Mouse (Mus musculus) G1E (cell line): Measurements from ENCODE around the gene Slc36a3. TPM values are rescaled to one million over a fixed set of nuclear protein-coding genes. Genes with fewer than 3 reads are reported as not detected.

Source experiments
- ATAC-seq: 2 replicates; pipeline ENCODE4 v1.8.0; 2016; ENCODE audit warnings: mild to moderate bottlenecking; ENCODE audit not compliant: insufficient number of reproducible peaks, poor library complexity, low FRiP score, severe bottlenecking; ENCODE audit errors: extremely low read depth
- DNase-seq: peaks from one replicate; pipeline ENCODE4 v3.0.0; 2012; ENCODE audit warnings: low spot score
- H3K27me3 ChIP-seq: 2 replicates; pipeline ENCODE4 v1.6.1; 2012; ENCODE audit warnings: mild to moderate bottlenecking, low read length, inconsistent platforms; ENCODE audit not compliant: insufficient read depth
- H3K36me3 ChIP-seq: replicated peaks from 2 replicates; pipeline ENCODE3; 2012; ENCODE audit warnings: mild to moderate bottlenecking, inconsistent platforms
- H3K4me1 ChIP-seq: 2 replicates; pipeline ENCODE4 v1.6.1; 2012; ENCODE audit warnings: low read depth, low read length, inconsistent platforms, mixed read lengths; ENCODE audit not compliant: insufficient read depth
- H3K4me3 ChIP-seq: 2 replicates; pipeline ENCODE4 v1.5.1; 2012; ENCODE audit warnings: low read depth, mild to moderate bottlenecking, inconsistent platforms, low read length, moderate library complexity, mixed read lengths
- H3K9me3 ChIP-seq: replicated peaks from 2 replicates; pipeline ENCODE4 v1.6.1; 2012; ENCODE audit warnings: inconsistent platforms
- CTCF ChIP-seq: IDR thresholded peaks from 2 replicates; pipeline ENCODE4 v1.5.1; 2012; ENCODE audit warnings: low read depth, low read length, inconsistent platforms, mixed read lengths
- GATA1 ChIP-seq: IDR thresholded peaks from 2 replicates; pipeline ENCODE4 v1.6.1; 2012; ENCODE audit warnings: borderline replicate concordance, low read length, inconsistent platforms, mixed read lengths
- GATA2 ChIP-seq: IDR thresholded peaks from 2 replicates; pipeline ENCODE4 v1.6.1; 2012; ENCODE audit warnings: low read depth, low read length, inconsistent platforms, borderline replicate concordance
- POLR2AphosphoS5 ChIP-seq: IDR thresholded peaks from 2 replicates; pipeline ENCODE4 v1.6.1; 2012; ENCODE audit warnings: low read depth, low read length, inconsistent platforms; ENCODE audit not compliant: insufficient replicate concordance
- TAL1 ChIP-seq: conservative IDR thresholded peaks from 2 replicates; pipeline ENCODE4 v1.6.1; 2012; ENCODE audit warnings: low read depth, low read length, inconsistent platforms, mixed read lengths
- polyA plus RNA-seq: library from polyadenylated mRNA; stranded (reverse); fragments of >175 nt; gene quantifications from 2 replicates; pipeline ENCODE4 v1.2.3, GENCODE M21; 2012
- total RNA-seq, 2 experiments: library from RNA; stranded (forward) in 1 of 2; stranded (reverse) in 1 of 2; fragments of 200-1000 nt in 1 of 2; fragments of >200 nt in 1 of 2; fragmentation: Nextera tagmentation in 1 of 2; gene quantifications; 2 replicates each; pipeline ENCODE4 v1.2.3; 2014 to 2017

The Slc36a3 gene
- total and polyA plus RNA-seq, 3 experiments = 0.16 TPM; not detected in 2

DNA sequence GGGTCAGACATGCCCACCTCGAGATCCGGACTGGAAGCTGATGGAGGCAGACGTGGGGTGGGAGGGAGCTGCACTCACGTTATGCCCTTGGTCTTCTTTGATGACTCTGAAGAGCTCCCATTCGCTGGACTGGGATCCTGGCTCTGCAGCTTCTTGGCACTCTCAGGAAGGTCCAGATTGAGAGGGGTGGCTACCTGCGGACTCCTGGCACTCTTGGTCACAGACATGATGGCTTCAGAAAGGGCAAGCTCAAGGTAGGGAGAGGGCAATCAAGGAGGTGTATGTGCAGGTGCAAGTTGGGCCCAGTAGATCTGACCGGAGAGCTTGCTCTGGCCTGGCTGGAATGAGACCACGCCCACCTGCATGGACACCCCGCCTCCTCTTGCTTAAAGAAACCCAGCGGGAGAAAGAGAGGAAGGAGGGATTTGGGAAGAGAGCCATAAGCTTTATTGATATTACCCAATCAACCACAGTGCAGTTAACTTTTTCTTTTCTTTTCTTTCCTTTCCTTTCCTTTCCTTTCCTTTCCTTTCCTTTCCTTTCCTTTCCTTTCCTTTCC, 33.3 kb upstream of the Slc36a3 start, which contains the start of gene Slc36a2:
TSS of gene Slc36a2 (minus strand) at position 345 of the 559 bp plus-strand sequence.
- no peak for DNase-seq
- Histone ChIP-seq H3K36me3 (no peaks in the 10 kb centered on the region), H3K4me1 (no peaks in the 10 kb centered on the region), H3K4me3 (no peak within 1 kb of the TSS), H3K9me3 (no peaks in the 10 kb centered on the region), H3K27me3 (peaks cover 9% of the 10 kb centered on the region; the same call in 1 of the 2 replicates)
- TF ChIP-seq POLR2AphosphoS5 (no peak), GATA2 (no peak)
- ATAC-seq = no peak

- Histone ChIP-seq H3K4me1 (no peaks in the 10 kb centered on the region), H3K36me3 (no peaks in the 10 kb centered on the region), H3K27me3 (peaks cover 9% of the 10 kb centered on the region; the same call in 1 of the 2 replicates), H3K9me3 (no peaks in the 10 kb centered on the region), H3K4me3 (no peak overlapping the region)
- no peak for ATAC-seq
- DNase-seq = no peak
- TF ChIP-seq GATA2 (no peak), CTCF (no peak), TAL1 (no peak), POLR2AphosphoS5 (no peak), GATA1 (no peak)
Measured at GRCm38 (mm10) chr11:55184246-55184645, 32.7 kb upstream of the Slc36a3 start.

DNA sequence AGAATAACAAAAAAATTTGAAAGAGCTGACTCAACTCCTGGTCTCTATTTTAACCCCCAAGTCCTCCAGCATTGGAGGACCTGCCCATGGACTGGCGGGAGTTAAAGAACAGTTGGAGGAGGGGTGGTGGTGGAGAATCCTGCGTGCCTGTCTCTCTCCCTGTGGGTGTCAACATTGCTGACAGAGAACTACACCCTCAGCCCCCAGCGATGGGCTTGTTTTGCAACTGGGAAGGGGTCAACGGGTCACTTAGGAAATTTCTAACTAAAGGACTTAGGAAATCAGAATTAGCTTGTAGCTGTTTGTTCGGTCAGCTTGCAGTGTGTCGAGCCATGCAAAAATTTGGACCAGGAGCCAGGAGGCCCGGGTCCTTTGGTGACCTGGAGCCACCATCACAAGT, 31.6 kb upstream of the Slc36a3 start:
- H3K9me3 ChIP-seq = no peaks in the 10 kb centered on the region
- no peak for DNase-seq
- H3K4me3 ChIP-seq = no peak overlapping the region
- no peaks in the 10 kb centered on the region for H3K4me1 ChIP-seq
- no peak for ATAC-seq
- TF ChIP-seq TAL1 = no peak
- TF ChIP-seq POLR2AphosphoS5 = no peak
- TF ChIP-seq GATA1 = no peak
- TF ChIP-seq CTCF = no peak
- TF ChIP-seq GATA2 = no peak
- H3K27me3 ChIP-seq = peaks cover 9% of the 10 kb centered on the region; the same call in 1 of the 2 replicates
- no peaks in the 10 kb centered on the region for H3K36me3 ChIP-seq

DNA sequence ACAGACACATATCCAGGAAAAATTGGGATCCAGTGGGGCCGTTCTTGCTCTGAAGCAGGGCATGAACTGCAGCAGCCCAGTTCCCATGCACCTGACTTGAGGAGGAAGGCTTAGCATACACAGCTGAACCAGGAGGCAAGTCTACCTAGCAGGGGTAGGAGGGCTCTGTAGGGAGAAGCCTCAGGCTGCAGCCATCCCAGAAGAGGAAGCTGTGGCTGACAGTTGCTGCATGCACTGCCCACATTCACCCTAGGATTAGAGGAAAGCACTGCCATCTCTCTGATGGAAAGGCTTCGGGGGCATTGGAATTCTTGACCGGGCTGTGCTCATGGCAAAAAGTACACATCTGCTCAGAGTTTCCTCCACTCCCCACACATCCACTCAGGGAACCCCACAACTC, 28.3 kb upstream of the Slc36a3 start:
- Histone ChIP-seq H3K4me1 (no peaks in the 10 kb centered on the region), H3K36me3 (no peaks in the 10 kb centered on the region), H3K4me3 (no peak overlapping the region), H3K27me3 (peaks cover 9% of the 10 kb centered on the region; the same call in 1 of the 2 replicates), H3K9me3 (no peaks in the 10 kb centered on the region)
- no peak for DNase-seq
- TF ChIP-seq GATA1 (no peak), GATA2 (no peak), TAL1 (no peak), POLR2AphosphoS5 (no peak), CTCF (no peak)
- no peak for ATAC-seq

DNA sequence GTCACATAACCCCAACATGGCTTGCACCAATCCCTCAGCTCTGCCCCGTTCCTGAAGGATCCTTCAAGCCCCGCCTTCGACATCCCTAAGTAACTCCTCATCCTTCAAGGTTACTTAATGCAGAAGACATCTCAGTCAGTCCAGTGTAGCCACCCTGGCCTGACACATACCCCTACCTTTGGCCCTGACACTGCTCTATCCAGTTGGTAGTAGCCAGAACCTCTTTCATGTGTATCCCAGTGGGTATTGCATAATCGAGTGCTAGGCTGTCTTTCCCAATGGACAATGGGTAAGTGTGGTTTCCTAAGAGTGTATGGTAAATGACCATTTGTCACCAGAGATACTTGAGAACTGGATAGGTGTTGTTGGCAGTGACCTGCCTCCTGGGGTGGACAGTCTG, 27.3 kb upstream of the Slc36a3 start:
- DNase-seq = no peak
- Histone ChIP-seq H3K4me3 (no peak overlapping the region), H3K36me3 (no peaks in the 10 kb centered on the region), H3K4me1 (no peaks in the 10 kb centered on the region), H3K9me3 (no peaks in the 10 kb centered on the region), H3K27me3 (0 out of 2 replicates have a peak, but pooled peaks cover 3% of the 10 kb centered on the region)
- no peak for TF ChIP-seq GATA1
- no peak for ATAC-seq

DNA sequence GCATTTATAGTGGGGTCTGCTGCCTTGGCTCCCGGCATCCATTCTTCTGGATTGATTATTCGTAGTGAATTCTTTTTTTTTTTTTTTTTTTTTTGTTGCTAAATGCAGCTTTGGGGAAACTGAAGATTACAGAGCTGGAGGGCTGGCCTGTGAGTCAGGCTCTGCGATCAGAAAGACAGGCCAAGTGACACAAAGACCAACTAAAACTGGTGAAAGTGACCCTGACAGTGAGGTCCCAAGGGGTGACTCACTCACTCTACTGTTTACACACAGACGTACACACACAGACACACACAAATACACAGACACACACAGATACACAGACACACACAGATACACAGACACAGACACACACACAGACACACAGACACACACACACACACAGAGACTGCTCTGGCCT, 19.0 kb upstream of the Slc36a3 start:
- no peak overlapping the region for H3K4me3 ChIP-seq
- no peaks in the 10 kb centered on the region for H3K36me3 ChIP-seq
- TF ChIP-seq GATA2 = no peak
- TF ChIP-seq GATA1 = no peak
- no peak for TF ChIP-seq TAL1
- no peak for TF ChIP-seq POLR2AphosphoS5
- no peak for TF ChIP-seq CTCF
- H3K9me3 ChIP-seq = no peaks in the 10 kb centered on the region
- ATAC-seq = no peak
- H3K27me3 ChIP-seq = peaks cover 2% of the 10 kb centered on the region; the same call in 1 of the 2 replicates
- H3K4me1 ChIP-seq = no peaks in the 10 kb centered on the region
- no peak for DNase-seq
